Mouse (Mus musculus): ENCODE measurements around the gene Senp6. TPM values are rescaled to one million over a fixed set of nuclear protein-coding genes. Genes with fewer than 3 reads are reported as not detected.
"Not testable (repeated sequence)": the region's sequence is repeated elsewhere in the genome, so short reads cannot be mapped to it uniquely, and the experiment has no call there.

The Senp6 gene
- polyA plus RNA-seq, 1 experiment from 2014 or later, result 73.5 TPM

DNA sequence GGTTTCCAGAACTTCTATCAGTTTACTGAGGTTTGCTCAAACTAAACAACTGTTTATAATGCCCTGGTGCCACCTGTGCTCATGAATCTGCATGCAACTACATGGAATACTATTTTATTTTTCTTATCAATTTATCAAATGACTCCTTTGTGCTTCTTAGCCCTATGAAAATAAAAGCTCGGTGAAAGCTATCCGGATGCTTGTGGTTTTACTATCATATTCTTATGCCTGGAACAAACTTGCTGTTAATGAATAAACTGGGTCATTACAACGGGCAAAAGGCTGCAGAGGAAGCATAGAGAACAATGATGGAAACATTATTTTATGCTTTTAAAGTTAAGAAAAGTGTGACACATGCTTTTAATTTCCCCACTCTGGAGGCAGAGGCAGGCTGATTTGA is 3.3 kb downstream of the Senp6 start:
- Histone ChIP-seq H3K27ac (ENCODE audit: low read depth, low read length) (no peak overlapping the region), H3K36me3 (ENCODE audit: control insufficient read depth, insufficient read depth, low read length) (no peaks in the 10 kb centered on the region), H3K4me3 (ENCODE audit: low read length) (no peak overlapping the region), H3K9ac (ENCODE audit: low read depth, low read length) (no peak overlapping the region), H3K27me3 (ENCODE audit: control insufficient read depth, insufficient read depth, low read length) (no peaks in the 10 kb centered on the region), H3K9me3 (ENCODE audit: control insufficient read depth, low read length) (peaks cover 4% of the 10 kb centered on the region; the same call in 1 of the 2 replicates), H3K4me1 (ENCODE audit: control insufficient read depth, insufficient read depth, low read length) (peaks cover 21% of the 10 kb centered on the region), H3K4me2 (replicated peaks; ENCODE audit: low read depth, low read length) (no peak overlapping the region)
- WGBS, result 75% methylated on average over 3 of the region's 3 CpGs
- no peak for ATAC-seq (ENCODE audit: low FRiP score, low TSS enrichment)

DNA sequence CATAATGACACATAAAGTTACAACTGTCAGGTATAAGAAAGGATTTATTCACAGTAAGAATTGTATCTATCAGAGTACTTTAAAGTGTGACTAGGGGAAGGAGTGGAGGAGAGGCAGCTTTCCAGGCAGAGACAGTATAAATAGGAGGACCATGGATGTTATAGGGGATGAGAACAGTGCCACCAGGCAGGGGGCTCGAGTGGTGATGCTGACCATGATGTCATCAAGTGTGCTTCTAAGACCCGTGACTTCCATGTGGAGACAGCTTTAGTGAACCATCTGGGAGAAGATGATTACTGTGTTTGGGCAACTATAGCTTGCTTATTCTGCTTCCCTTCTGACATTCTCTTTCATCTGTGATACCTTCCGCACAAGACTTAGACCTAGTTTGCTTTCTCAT is 4.9 kb downstream of the Senp6 start:
- no peak for ATAC-seq (ENCODE audit: low FRiP score, low TSS enrichment)
- no peak overlapping the region for H3K9ac ChIP-seq (ENCODE audit: low read depth, low read length)
- no peaks in the 10 kb centered on the region for H3K36me3 ChIP-seq (ENCODE audit: control insufficient read depth, insufficient read depth, low read length)
- H3K27ac ChIP-seq (ENCODE audit: low read depth, low read length), result no peak overlapping the region
- no peak overlapping the region for H3K4me3 ChIP-seq (ENCODE audit: low read length)
- no peaks in the 10 kb centered on the region for H3K9me3 ChIP-seq (ENCODE audit: control insufficient read depth, low read length)
- WGBS, result 47% methylated on average over 3 of the region's 3 CpGs
- H3K4me2 ChIP-seq (replicated peaks; ENCODE audit: low read depth, low read length), result no peak overlapping the region
- peaks cover 21% of the 10 kb centered on the region for H3K4me1 ChIP-seq (ENCODE audit: control insufficient read depth, insufficient read depth, low read length)
- H3K27me3 ChIP-seq (ENCODE audit: control insufficient read depth, insufficient read depth, low read length), result no peaks in the 10 kb centered on the region

DNA sequence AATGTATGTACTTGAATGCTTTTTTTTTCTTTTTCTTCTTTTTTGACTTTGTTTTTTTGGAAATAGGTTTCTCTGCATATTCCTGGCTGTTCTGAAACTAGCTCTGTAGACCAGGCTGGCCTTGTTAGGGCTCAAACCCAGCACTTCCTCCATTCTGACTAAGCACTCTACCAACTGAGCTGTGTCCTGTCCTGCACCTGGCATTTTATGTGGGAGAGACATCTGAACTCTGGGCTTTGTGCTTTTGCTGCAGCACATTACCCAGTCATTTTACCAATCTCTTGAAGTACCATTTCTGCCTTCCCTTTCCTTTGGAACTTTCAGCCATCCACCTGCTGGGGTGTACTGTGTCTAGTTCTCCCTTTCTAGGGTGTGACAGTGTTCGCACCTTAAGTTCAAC is 7.4 kb downstream of the Senp6 start:
- no peak overlapping the region for H3K4me2 ChIP-seq (replicated peaks; ENCODE audit: low read depth, low read length)
- no peak overlapping the region for H3K27ac ChIP-seq (ENCODE audit: low read depth, low read length)
- H3K4me1 ChIP-seq (ENCODE audit: control insufficient read depth, insufficient read depth, low read length), result peaks cover 18% of the 10 kb centered on the region
- H3K36me3 ChIP-seq (ENCODE audit: control insufficient read depth, insufficient read depth, low read length), result no peaks in the 10 kb centered on the region
- H3K4me3 ChIP-seq (ENCODE audit: low read length), result no peak overlapping the region
- WGBS, result 65% methylated on average over 1 of the region's 1 CpGs
- no peaks in the 10 kb centered on the region for H3K9me3 ChIP-seq (ENCODE audit: control insufficient read depth, low read length)
- no peaks in the 10 kb centered on the region for H3K27me3 ChIP-seq (ENCODE audit: control insufficient read depth, insufficient read depth, low read length)
- H3K9ac ChIP-seq (ENCODE audit: low read depth, low read length), result no peak overlapping the region
- ATAC-seq (ENCODE audit: low FRiP score, low TSS enrichment), result no peak

DNA sequence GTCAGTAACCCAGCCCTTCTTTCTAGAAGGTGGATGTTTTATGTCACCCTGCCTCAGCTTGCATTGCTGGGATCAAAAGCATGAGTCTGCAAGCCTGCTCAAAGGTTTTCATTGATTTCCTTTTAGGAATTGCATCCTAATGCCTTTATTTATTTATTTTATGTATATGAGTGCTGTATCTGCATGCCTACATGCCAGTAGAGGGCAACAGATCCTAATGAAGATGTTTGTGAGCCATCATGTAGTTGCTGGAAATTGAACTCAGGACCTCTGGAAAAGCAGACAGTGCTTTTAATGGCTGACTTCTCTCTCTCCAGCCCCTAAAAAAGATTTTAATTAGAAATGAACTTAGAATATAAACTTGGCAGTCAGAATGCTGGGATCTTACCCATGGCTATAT is 8.2 kb downstream of the Senp6 start:
- Histone ChIP-seq H3K9me3 (ENCODE audit: control insufficient read depth, low read length) (no peaks in the 10 kb centered on the region), H3K4me3 (ENCODE audit: low read length) (no peak overlapping the region), H3K9ac (ENCODE audit: low read depth, low read length) (no peak overlapping the region), H3K27me3 (ENCODE audit: control insufficient read depth, insufficient read depth, low read length) (no peaks in the 10 kb centered on the region), H3K4me2 (replicated peaks; ENCODE audit: low read depth, low read length) (no peak overlapping the region), H3K27ac (ENCODE audit: low read depth, low read length) (no peak overlapping the region), H3K36me3 (ENCODE audit: control insufficient read depth, insufficient read depth, low read length) (no peaks in the 10 kb centered on the region), H3K4me1 (ENCODE audit: control insufficient read depth, insufficient read depth, low read length) (peaks cover 13% of the 10 kb centered on the region)
- ATAC-seq (ENCODE audit: low FRiP score, low TSS enrichment), result no peak

DNA sequence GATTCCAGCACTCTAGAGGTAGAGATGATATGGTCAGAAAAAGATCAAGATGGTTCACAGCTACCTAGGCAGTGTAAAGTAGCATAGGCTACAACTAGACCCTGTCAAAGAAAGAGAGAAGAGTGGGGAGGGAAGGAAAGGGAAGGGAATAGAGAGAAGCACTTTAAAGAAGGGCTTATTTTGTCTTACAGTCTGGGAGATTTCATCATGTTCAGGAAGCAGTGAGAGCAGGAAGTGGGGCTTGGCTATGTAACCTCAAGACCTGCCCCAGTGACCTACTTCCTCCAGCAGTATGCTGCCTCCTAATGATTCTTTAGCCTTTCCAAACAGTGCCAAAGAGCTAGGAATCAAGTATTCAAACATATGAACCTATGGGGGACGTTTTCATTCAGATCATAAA is 14.2 kb downstream of the Senp6 start:
- Histone ChIP-seq H3K4me3 (ENCODE audit: low read length) (no peak overlapping the region), H3K27ac (ENCODE audit: low read depth, low read length) (no peak overlapping the region), H3K9me3 (ENCODE audit: control insufficient read depth, low read length) (no peaks in the 10 kb centered on the region), H3K4me1 (ENCODE audit: control insufficient read depth, insufficient read depth, low read length) (peaks cover 17% of the 10 kb centered on the region), H3K4me2 (replicated peaks; ENCODE audit: low read depth, low read length) (no peak overlapping the region), H3K36me3 (ENCODE audit: control insufficient read depth, insufficient read depth, low read length) (no peaks in the 10 kb centered on the region), H3K27me3 (ENCODE audit: control insufficient read depth, insufficient read depth, low read length) (no peaks in the 10 kb centered on the region), H3K9ac (ENCODE audit: low read depth, low read length) (no peak overlapping the region)
- ATAC-seq (ENCODE audit: low FRiP score, low TSS enrichment), result no peak
- WGBS, result 72% methylated on average over 1 of the region's 1 CpGs

DNA sequence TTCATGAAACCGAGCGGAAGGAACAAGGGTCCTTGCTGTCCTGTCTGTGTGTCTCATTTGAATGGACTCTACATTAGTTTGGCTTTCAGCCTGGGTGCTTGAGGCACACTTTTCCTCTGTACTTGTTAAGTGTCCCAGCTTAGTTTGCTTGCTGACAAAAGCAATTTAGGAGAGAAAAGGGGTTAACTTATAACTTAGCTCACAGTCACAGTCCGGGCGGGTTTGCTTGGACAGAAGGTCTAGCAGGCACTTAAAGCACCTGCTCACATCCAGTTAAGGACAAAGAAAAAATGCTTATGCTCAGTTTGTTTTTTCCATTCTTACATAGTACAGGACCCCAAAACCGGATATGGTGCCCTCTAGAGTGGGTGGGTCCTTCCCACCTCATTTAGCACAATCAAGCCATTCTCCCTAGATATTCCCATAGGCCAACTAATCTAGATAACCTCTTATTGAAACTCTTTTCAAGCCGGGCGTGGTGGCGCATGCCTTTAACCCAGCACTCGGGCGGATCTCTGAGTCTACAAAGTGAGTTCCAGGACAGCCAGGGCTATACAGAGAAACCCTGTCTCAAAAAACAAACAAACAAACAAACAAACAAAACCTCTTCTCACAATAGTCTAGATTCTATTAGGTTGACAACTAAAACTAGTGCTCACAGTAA is 17.9 kb downstream of the Senp6 start:
- Histone ChIP-seq H3K4me1 (ENCODE audit: control insufficient read depth, insufficient read depth, low read length) (peaks cover 20% of the 10 kb centered on the region), H3K9me3 (ENCODE audit: control insufficient read depth, low read length) (no peaks in the 10 kb centered on the region), H3K9ac (ENCODE audit: low read depth, low read length) (no peak overlapping the region), H3K27me3 (ENCODE audit: control insufficient read depth, insufficient read depth, low read length) (no peaks in the 10 kb centered on the region), H3K4me2 (replicated peaks; ENCODE audit: low read depth, low read length) (no peak overlapping the region), H3K36me3 (ENCODE audit: control insufficient read depth, insufficient read depth, low read length) (no peaks in the 10 kb centered on the region), H3K4me3 (ENCODE audit: low read length) (no peak overlapping the region), H3K27ac (ENCODE audit: low read depth, low read length) (peak overlapping the region; percentile 2; the same call in 1 of the 2 replicates)
- no peak for ATAC-seq (ENCODE audit: low FRiP score, low TSS enrichment)
- WGBS, result 66% methylated on average over 10 of the region's 10 CpGs

DNA sequence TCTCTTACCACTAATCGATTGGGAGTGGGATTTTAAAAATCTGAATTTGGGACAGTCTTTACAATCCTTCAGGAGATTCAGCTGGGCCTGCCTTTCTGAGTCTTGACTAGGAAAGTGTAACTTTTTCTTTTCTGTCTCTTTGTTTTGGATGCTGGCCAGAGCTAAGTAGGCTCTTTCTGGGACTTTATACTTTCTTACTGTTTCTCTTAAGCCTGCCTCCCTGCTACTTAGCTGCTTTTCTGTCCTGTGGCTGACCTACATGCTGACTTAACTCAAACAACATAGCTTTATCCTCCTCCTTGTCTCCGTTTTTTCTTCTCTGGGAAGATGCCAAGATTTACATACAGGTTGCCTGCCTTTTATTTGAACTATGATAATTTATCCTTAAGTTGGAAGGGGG is 19.0 kb downstream of the Senp6 start:
- WGBS, result 42% methylated on average over 2 of the region's 2 CpGs
- H3K9ac ChIP-seq (ENCODE audit: low read depth, low read length), result no peak overlapping the region
- no peaks in the 10 kb centered on the region for H3K9me3 ChIP-seq (ENCODE audit: control insufficient read depth, low read length)
- no peak for ATAC-seq (ENCODE audit: low FRiP score, low TSS enrichment)
- no peak overlapping the region for H3K4me3 ChIP-seq (ENCODE audit: low read length)
- no peaks in the 10 kb centered on the region for H3K27me3 ChIP-seq (ENCODE audit: control insufficient read depth, insufficient read depth, low read length)
- H3K4me2 ChIP-seq (replicated peaks; ENCODE audit: low read depth, low read length), result 0 out of 2 replicates have a peak overlapping the region, but pooled peaks have one; percentile 8
- H3K4me1 ChIP-seq (ENCODE audit: control insufficient read depth, insufficient read depth, low read length), result peaks cover 20% of the 10 kb centered on the region
- peak overlapping the region; percentile 44; the same call in 1 of the 2 replicates for H3K27ac ChIP-seq (ENCODE audit: low read depth, low read length)
- no peaks in the 10 kb centered on the region for H3K36me3 ChIP-seq (ENCODE audit: control insufficient read depth, insufficient read depth, low read length)

DNA sequence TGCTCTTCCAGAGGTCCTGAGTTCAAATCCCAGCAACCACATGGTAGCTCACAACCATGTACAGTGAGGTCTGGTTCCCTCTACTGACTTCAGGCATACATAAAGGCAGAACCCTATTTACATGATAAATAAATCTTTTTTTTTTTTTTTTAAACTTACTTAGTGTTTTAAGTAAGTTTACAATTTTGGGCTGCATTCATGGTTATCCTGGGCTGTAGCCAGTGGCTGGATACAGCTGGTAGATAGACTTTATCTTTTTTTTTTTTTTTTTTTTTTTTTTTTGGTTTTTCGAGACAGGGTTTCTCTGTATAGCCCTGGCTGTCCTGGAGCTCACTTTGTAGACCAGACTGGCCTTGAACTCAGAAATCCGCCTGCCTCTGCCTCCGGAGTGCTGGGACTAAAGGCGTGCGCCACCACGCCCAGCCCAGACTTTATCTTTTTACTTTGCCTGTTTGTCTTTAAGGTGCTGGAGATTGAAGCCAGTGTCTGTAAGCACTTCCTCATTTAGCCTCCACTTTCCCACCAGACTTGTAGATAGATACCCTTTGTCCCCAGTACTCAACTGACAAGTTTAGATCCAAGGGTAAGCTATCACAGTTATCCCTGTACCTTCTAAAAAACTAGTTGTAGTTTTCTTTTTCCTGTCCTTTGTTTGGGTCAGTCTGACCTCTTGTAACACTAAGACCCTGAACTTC is 19.7 kb downstream of the Senp6 start:
- not testable (repeated sequence) for H3K27ac ChIP-seq (ENCODE audit: low read depth, low read length)

DNA sequence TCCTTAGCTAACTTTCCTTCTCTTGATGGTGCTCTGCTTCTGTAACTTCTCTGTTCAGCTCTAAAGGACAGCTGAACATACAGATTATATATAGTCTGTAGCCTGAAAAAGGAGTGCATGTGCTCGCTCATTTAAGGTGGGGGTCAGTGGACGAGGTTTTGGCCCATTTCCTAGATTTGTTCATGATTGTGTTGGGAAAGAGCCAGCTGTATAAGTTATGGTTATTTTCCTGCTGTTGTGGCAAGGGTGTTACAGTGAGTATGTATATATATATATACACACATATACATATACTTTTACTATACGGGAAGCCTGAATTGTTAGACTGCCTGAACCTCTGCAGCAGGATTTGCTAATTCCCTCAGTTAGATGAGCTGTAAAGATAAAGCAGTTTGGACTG is 22.7 kb downstream of the Senp6 start:
- H3K9me3 ChIP-seq (ENCODE audit: control insufficient read depth, low read length), result no peaks in the 10 kb centered on the region
- ATAC-seq (ENCODE audit: low FRiP score, low TSS enrichment), result peak; percentile 53; the same call in 1 of the 2 replicates
- H3K4me2 ChIP-seq (replicated peaks; ENCODE audit: low read depth, low read length), result no peak overlapping the region
- 48% methylated on average over 3 of the region's 3 CpGs for WGBS
- H3K27ac ChIP-seq (ENCODE audit: low read depth, low read length), result no peak overlapping the region
- peaks cover 16% of the 10 kb centered on the region for H3K4me1 ChIP-seq (ENCODE audit: control insufficient read depth, insufficient read depth, low read length)
- no peaks in the 10 kb centered on the region for H3K27me3 ChIP-seq (ENCODE audit: control insufficient read depth, insufficient read depth, low read length)
- no peak overlapping the region for H3K9ac ChIP-seq (ENCODE audit: low read depth, low read length)
- H3K36me3 ChIP-seq (ENCODE audit: control insufficient read depth, insufficient read depth, low read length), result no peaks in the 10 kb centered on the region; the same call in 1 of the 2 replicates
- no peak overlapping the region for H3K4me3 ChIP-seq (ENCODE audit: low read length)

More for the DNA sequence above, 19.7 kb downstream of the Senp6 start:
- not testable (repeated sequence) for H3K4me2 ChIP-seq (replicated peaks; ENCODE audit: low read depth, low read length); H3K4me3 ChIP-seq (ENCODE audit: low read length); H3K36me3 ChIP-seq (ENCODE audit: control insufficient read depth, insufficient read depth, low read length); H3K9me3 ChIP-seq (ENCODE audit: control insufficient read depth, low read length); H3K27me3 ChIP-seq (ENCODE audit: control insufficient read depth, insufficient read depth, low read length); ATAC-seq (ENCODE audit: low FRiP score, low TSS enrichment); H3K9ac ChIP-seq (ENCODE audit: low read depth, low read length)
- H3K4me1 ChIP-seq (ENCODE audit: control insufficient read depth, insufficient read depth, low read length), result peaks cover 20% of the 10 kb centered on the region
- WGBS, result 97% methylated on average over 5 of the region's 6 CpGs

Measured in kidney, embryonic 14.5 days (tissue).